Mouse (Mus musculus): Measurements from ENCODE around the gene Btnl4. TPM values are rescaled to one million over a fixed set of nuclear protein-coding genes. Genes with fewer than 3 reads are reported as not detected.

Btnl4 gene
- polyA plus RNA-seq, 1 experiment = 0.63 TPM

DNA sequence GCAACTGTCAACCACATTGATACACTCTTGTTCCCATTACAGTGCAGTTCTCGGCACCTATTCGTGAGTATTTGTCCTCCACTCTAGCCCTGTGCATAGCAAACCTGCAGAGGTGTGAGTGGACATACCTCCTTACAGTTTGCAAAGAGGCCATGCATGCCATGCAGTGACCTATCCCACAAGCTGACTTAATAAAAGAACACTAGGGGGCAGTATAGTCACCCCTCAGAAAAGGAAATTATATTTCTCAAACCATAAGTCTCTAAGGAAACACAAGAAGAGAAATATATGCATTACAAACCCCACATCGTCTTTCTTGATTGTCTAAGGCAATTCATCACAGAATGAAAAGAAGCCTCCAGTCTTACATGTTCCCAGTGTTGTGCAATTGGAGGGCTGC is 37.3 kb downstream of the Btnl4 start:
- 39% methylated on average over 3 of the region's 3 CpGs for WGBS
- no peaks in the 10 kb centered on the region for H3K36me3 ChIP-seq (ENCODE audit: control insufficient read depth, insufficient read depth, low read length)
- no peak for TF ChIP-seq POLR2A (IDR thresholded peaks at IDR 0.05; ENCODE audit: control insufficient read depth, extremely low read depth, insufficient read depth, low read length, poor library complexity)
- no peak for TF ChIP-seq CTCF (IDR thresholded peaks at IDR 0.05; ENCODE audit: borderline replicate concordance, control insufficient read depth, extremely low read depth, insufficient read depth, low read length, poor library complexity)
- DNase-seq = no peak
- no peak overlapping the region for H3K4me3 ChIP-seq (ENCODE audit: control insufficient read depth, insufficient read depth, low read length)
- 0 out of 2 replicates have a peak, but pooled peaks cover 4% of the 10 kb centered on the region for H3K4me1 ChIP-seq (replicated peaks; ENCODE audit: control insufficient read depth, insufficient read depth, low read length)
- H3K27me3 ChIP-seq (ENCODE audit: control insufficient read depth, insufficient read depth, low read length) = no peaks in the 10 kb centered on the region
- no peak overlapping the region for H3K27ac ChIP-seq (ENCODE audit: control insufficient read depth, insufficient read depth, low read length)

DNA sequence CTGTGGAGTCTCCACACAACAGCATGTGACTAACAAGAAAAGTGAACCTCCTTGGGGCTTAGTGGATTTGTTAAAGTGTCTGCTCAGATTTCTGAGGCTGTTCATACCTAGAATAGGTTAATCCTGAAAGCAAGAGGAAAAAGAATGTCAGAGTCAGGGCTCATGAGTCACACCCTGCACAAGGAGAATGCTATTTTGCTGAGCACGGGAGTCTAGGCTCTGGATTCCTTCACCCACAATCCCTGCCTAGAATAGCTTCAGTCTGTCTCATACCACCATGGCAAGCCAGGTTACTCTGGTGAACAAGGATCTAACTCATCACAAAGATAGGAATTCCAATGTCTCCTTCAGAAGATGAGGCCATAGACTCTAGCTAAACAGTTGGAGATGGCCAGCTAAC is 38.5 kb downstream of the Btnl4 start:
- Histone ChIP-seq H3K36me3 (ENCODE audit: control insufficient read depth, insufficient read depth, low read length) (no peaks in the 10 kb centered on the region), H3K27ac (ENCODE audit: control insufficient read depth, insufficient read depth, low read length) (no peak overlapping the region), H3K4me1 (replicated peaks; ENCODE audit: control insufficient read depth, insufficient read depth, low read length) (0 out of 2 replicates have a peak, but pooled peaks cover 4% of the 10 kb centered on the region), H3K4me3 (ENCODE audit: control insufficient read depth, insufficient read depth, low read length) (no peak overlapping the region), H3K27me3 (ENCODE audit: control insufficient read depth, insufficient read depth, low read length) (no peaks in the 10 kb centered on the region)
- no peak for DNase-seq
- 66% methylated on average over 1 of the region's 1 CpGs for WGBS
- TF ChIP-seq POLR2A (IDR thresholded peaks at IDR 0.05; ENCODE audit: control insufficient read depth, extremely low read depth, insufficient read depth, low read length, poor library complexity) (no peak), CTCF (IDR thresholded peaks at IDR 0.05; ENCODE audit: borderline replicate concordance, control insufficient read depth, extremely low read depth, insufficient read depth, low read length, poor library complexity) (no peak)

DNA sequence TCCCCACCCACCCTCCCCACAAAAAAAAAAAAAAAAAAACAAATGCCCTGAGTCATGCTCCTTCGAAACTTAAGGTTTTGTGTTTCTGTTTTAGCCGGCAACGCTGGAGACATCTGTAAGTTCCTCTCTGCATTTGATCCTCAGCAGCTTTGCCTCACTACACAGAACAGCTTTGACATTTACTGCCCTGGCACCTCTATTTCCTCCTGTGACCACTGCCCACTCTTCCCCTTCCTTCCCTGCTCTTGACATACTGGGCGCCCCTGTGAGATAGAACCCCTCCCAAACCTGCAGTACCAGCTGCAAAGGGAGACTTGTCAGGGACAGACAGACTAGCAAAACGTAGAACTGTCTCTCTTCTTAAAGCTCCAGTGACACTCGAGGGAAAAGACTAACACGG is 39.5 kb downstream of the Btnl4 start:
- 4% methylated on average over 7 of the region's 7 CpGs for WGBS
- H3K4me3 ChIP-seq (ENCODE audit: control insufficient read depth, insufficient read depth, low read length) = no peak overlapping the region

DNA sequence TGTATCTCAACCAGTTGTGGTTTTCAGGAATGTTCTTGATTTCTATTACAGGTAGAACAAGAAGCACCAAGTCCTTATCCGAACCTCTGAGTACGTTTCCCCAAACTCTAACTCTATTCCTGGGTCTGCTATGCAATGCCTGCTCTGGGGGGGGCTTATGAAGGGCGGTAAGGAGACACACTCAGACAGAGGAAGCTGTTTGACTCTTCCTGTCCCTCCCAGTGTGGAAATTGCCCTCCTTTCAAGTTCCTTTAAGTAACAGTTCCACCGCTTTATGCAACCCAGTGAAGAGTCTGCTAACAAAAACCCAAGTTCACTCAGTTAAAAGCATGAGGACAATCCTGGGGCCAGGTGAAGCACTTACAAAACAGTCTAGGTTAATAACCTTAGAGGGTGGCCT is 40.0 kb downstream of the Btnl4 start:
- no peak overlapping the region for H3K4me3 ChIP-seq (ENCODE audit: control insufficient read depth, insufficient read depth, low read length)
- H3K4me1 ChIP-seq (replicated peaks; ENCODE audit: control insufficient read depth, insufficient read depth, low read length) = 0 out of 2 replicates have a peak, but pooled peaks cover 4% of the 10 kb centered on the region
- no peak for TF ChIP-seq CTCF (IDR thresholded peaks at IDR 0.05; ENCODE audit: borderline replicate concordance, control insufficient read depth, extremely low read depth, insufficient read depth, low read length, poor library complexity)
- no peak for TF ChIP-seq POLR2A (IDR thresholded peaks at IDR 0.05; ENCODE audit: control insufficient read depth, extremely low read depth, insufficient read depth, low read length, poor library complexity)
- no peak overlapping the region for H3K27ac ChIP-seq (ENCODE audit: control insufficient read depth, insufficient read depth, low read length)
- DNase-seq = no peak
- no peaks in the 10 kb centered on the region for H3K27me3 ChIP-seq (ENCODE audit: control insufficient read depth, insufficient read depth, low read length)
- H3K36me3 ChIP-seq (ENCODE audit: control insufficient read depth, insufficient read depth, low read length) = no peaks in the 10 kb centered on the region
- WGBS = 13% methylated on average over 4 of the region's 4 CpGs

More for the DNA sequence above, 39.5 kb downstream of the Btnl4 start:
- Histone ChIP-seq H3K36me3 (ENCODE audit: control insufficient read depth, insufficient read depth, low read length) (no peaks in the 10 kb centered on the region), H3K4me1 (replicated peaks; ENCODE audit: control insufficient read depth, insufficient read depth, low read length) (0 out of 2 replicates have a peak, but pooled peaks cover 4% of the 10 kb centered on the region), H3K27ac (ENCODE audit: control insufficient read depth, insufficient read depth, low read length) (no peak overlapping the region), H3K27me3 (ENCODE audit: control insufficient read depth, insufficient read depth, low read length) (no peaks in the 10 kb centered on the region)
- TF ChIP-seq CTCF (IDR thresholded peaks at IDR 0.05; ENCODE audit: borderline replicate concordance, control insufficient read depth, extremely low read depth, insufficient read depth, low read length, poor library complexity) (no peak), POLR2A (IDR thresholded peaks at IDR 0.05; ENCODE audit: control insufficient read depth, extremely low read depth, insufficient read depth, low read length, poor library complexity) (no peak)
- DNase-seq = no peak

DNA sequence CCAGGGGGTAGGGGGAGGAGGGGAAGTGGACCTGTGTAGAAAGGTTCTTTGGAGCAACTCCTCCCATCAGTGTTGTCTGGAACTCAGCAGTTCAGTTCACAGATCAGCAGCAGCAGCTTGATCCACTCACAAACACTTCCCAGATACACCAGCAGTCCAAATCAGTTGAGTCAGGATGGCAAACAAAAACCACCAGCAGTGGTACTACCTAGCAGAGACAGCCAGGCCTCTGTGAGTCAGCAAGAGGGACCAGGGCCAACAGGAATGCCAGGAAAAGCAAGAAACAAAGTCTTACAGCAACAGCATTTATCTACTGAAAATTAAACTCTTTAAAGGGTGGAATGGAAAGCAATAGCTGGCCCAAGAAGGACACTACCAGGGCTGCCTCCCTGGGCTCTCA is 49.5 kb downstream of the Btnl4 start:
- Histone ChIP-seq H3K4me1 (replicated peaks; ENCODE audit: control insufficient read depth, insufficient read depth, low read length) (no peaks in the 10 kb centered on the region), H3K27ac (ENCODE audit: control insufficient read depth, insufficient read depth, low read length) (no peak overlapping the region), H3K27me3 (ENCODE audit: control insufficient read depth, insufficient read depth, low read length) (no peaks in the 10 kb centered on the region), H3K4me3 (ENCODE audit: control insufficient read depth, insufficient read depth, low read length) (no peak overlapping the region), H3K36me3 (ENCODE audit: control insufficient read depth, insufficient read depth, low read length) (no peaks in the 10 kb centered on the region)
- DNase-seq = no peak
- TF ChIP-seq CTCF (IDR thresholded peaks at IDR 0.05; ENCODE audit: borderline replicate concordance, control insufficient read depth, extremely low read depth, insufficient read depth, low read length, poor library complexity) (no peak), POLR2A (IDR thresholded peaks at IDR 0.05; ENCODE audit: control insufficient read depth, extremely low read depth, insufficient read depth, low read length, poor library complexity) (no peak)

DNA sequence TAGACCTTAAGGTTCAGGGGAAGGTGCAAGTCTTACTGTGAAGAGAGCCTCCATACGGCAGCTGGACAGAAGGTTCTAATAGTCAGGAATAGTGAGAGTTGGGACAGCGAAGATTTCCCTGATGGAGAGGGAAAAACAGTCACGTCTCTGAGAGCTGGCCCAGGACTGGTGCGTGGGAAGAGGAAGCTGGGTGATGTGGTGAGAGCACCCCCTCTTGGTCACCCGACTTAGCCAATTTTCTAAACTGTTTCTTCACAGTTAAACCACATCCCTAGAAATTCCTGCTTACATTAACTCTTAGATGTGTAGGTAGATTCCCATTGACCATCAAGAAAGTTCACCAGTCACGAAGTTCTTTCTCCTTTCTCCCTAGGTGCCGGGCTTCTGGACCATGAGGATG is 57.1 kb downstream of the Btnl4 start:
- no peaks in the 10 kb centered on the region for H3K4me1 ChIP-seq (replicated peaks; ENCODE audit: control insufficient read depth, insufficient read depth, low read length)
- H3K36me3 ChIP-seq (ENCODE audit: control insufficient read depth, insufficient read depth, low read length) = no peaks in the 10 kb centered on the region
- 52% methylated on average over 7 of the region's 7 CpGs for WGBS
- no peak for TF ChIP-seq CTCF (IDR thresholded peaks at IDR 0.05; ENCODE audit: borderline replicate concordance, control insufficient read depth, extremely low read depth, insufficient read depth, low read length, poor library complexity)
- no peak for TF ChIP-seq POLR2A (IDR thresholded peaks at IDR 0.05; ENCODE audit: control insufficient read depth, extremely low read depth, insufficient read depth, low read length, poor library complexity)
- no peak for DNase-seq
- H3K4me3 ChIP-seq (ENCODE audit: control insufficient read depth, insufficient read depth, low read length) = no peak overlapping the region
- H3K27ac ChIP-seq (ENCODE audit: control insufficient read depth, insufficient read depth, low read length) = no peak overlapping the region
- H3K27me3 ChIP-seq (ENCODE audit: control insufficient read depth, insufficient read depth, low read length) = no peaks in the 10 kb centered on the region

Other genes with a start within 250 kb of the Btnl4 start
- 30.1 and 37.5 TPM in 2 replicates for gene H2-Ob, start 238.4 kb downstream of the Btnl4 start, polyA plus RNA-seq (2012; rRNA removed)
- 2,799 and 4,004 TPM in 2 replicates for gene H2-Ab1, start 219.6 kb downstream of the Btnl4 start, polyA plus RNA-seq (2012; rRNA removed)
- gene H2-Aa, start 189.5 kb downstream of the Btnl4 start, polyA plus RNA-seq (2012; rRNA removed) = 1,027 and 1,363 TPM in 2 replicates
- 492 and 666 TPM in 2 replicates for gene H2-Eb1, start 171.5 kb downstream of the Btnl4 start, polyA plus RNA-seq (2012; rRNA removed)
- 7.6 and 10.0 TPM in 2 replicates for gene H2-Eb2, start 151.7 kb downstream of the Btnl4 start, polyA plus RNA-seq (2012; rRNA removed)
- gene Btnl2, start 122.5 kb downstream of the Btnl4 start, polyA plus RNA-seq (2012; rRNA removed) = 1.3 and 1.4 TPM in 2 replicates
- gene Btnl1, start 100.2 kb downstream of the Btnl4 start, polyA plus RNA-seq (2012; rRNA removed) = 0.54 and 0.83 TPM in 2 replicates
- gene BC051142, start 78.5 kb downstream of the Btnl4 start, polyA plus RNA-seq (2012; rRNA removed) = 1.2 and 1.4 TPM in 2 replicates
- gene Btnl6, start 40.0 kb upstream of the Btnl4 start, polyA plus RNA-seq (2012; rRNA removed) = 0.53 and 0.68 TPM in 2 replicates
- 6.1 and 8.6 TPM in 2 replicates for gene Notch4, start 87.0 kb upstream of the Btnl4 start, polyA plus RNA-seq (2012; rRNA removed)
- gene Gpsm3, start 112.5 kb upstream of the Btnl4 start, polyA plus RNA-seq (2012; rRNA removed) = 208 and 222 TPM in 2 replicates
- 144 and 146 TPM in 2 replicates for gene Pbx2, start 113.9 kb upstream of the Btnl4 start, polyA plus RNA-seq (2012; rRNA removed)
- gene Ager, start 120.5 kb upstream of the Btnl4 start, polyA plus RNA-seq (2012; rRNA removed) = 13.4 and 18.8 TPM in 2 replicates
- 140 and 175 TPM in 2 replicates for gene Rnf5, start 126.4 kb upstream of the Btnl4 start, polyA plus RNA-seq (2012; rRNA removed)
- gene Agpat1, start 126.9 kb upstream of the Btnl4 start, polyA plus RNA-seq (2012; rRNA removed) = 316 and 350 TPM in 2 replicates
- 13.0 and 16.0 TPM in 2 replicates for gene Egfl8, start 138.7 kb upstream of the Btnl4 start, polyA plus RNA-seq (2012; rRNA removed)
- 116 and 120 TPM in 2 replicates for gene Ppt2, start 151.2 kb upstream of the Btnl4 start, polyA plus RNA-seq (2012; rRNA removed)
- gene Prrt1, start 152.2 kb upstream of the Btnl4 start, polyA plus RNA-seq (2012; rRNA removed) = 361 and 385 TPM in 2 replicates
- gene Fkbpl, start 167.4 kb upstream of the Btnl4 start, polyA plus RNA-seq (2012; rRNA removed) = 3.4 and 5.8 TPM in 2 replicates
- 160 and 169 TPM in 2 replicates for gene Atf6b, start 169.8 kb upstream of the Btnl4 start, polyA plus RNA-seq (2012; rRNA removed)
- 4.5 and 5.7 TPM in 2 replicates for gene Tnxb, start 193.2 kb upstream of the Btnl4 start, polyA plus RNA-seq (2012; rRNA removed)

All from thymus, adult 2 months (tissue).